In genomic region chr15:100766826-100767225, GRCm38 (mm10) we compare ENCODE assay signal across 15 mouse cellular contexts.
DNase-seq lines count a peak whose midpoint lies in the region.
"Had no signal": no experiment of that assay in that cellular context is flagged by ENCODE, and none has a peak within 500 bp of the region (broad histone marks: within the 10 kb centered on the region; RNA-seq: fewer than 3 reads in every experiment).

No protein-coding gene starts in this region.

- DNase-seq in lung, adult 18-20 months, result peak; percentile 57 to 72
- DNase-seq in lung, postnatal 14 days, result no peak
- peak; percentile 56 for DNase-seq in ovary, postnatal 36 days (ENCODE audit: low spot score)
- no peak for DNase-seq in ovary, postnatal 14 days (ENCODE audit: low spot score)
- peak; percentile 38 for DNase-seq in lung, postnatal 25 days (ENCODE audit: low spot score)
- no peak for DNase-seq in urinary bladder, postnatal 4 days (ENCODE audit: low spot score in 2 of 2)
- DNase-seq in cerebellum, adult 11-12 months, result no peak
- DNase-seq: adrenal gland, adult 2 months; adrenal gland, postnatal 25 days; cerebellum, adult 8-10 months; cerebellum, postnatal 14 days; gastrocnemius, postnatal 10 days; heart, adult 18-20 months; heart, postnatal 10 days; heart, postnatal 4 days had no signal

Comparison
In these comparisons a context has a peak if more than half of its experiments do, and no peak if none do; other contexts are left out.
1. DNase-seq: peak in lung, adult 18-20 months (2 of 2), ovary, postnatal 36 days (single experiment) and lung, postnatal 25 days (single experiment); none in lung, postnatal 14 days (single experiment), ovary, postnatal 14 days (single experiment), urinary bladder, postnatal 4 days (0 of 2) and cerebellum, adult 11-12 months (single experiment).